Mouse (Mus musculus) liver, adult 2 months (tissue): ENCODE measurements at regions not wholly inside any gene's neighbourhood (a gene's known extent, or its start where the extent isn't known, plus 50 kb on each side); places are given as distances from the start of the nearest gene placed in this dataset.

Source experiments
- DNase-seq: peaks from one replicate; pipeline ENCODE4 v3.0.0-alpha.2; 2011; ENCODE audit warnings: low read depth, low spot score; ENCODE audit errors: extremely low read depth
- H3K27ac ChIP-seq: fragments of 200-500 bp; replicated peaks from 2 replicates; pipeline ENCODE4 v1.5.1; 2012; ENCODE audit warnings: low read depth, mild to moderate bottlenecking, control low read depth, inconsistent platforms, low read length; ENCODE audit not compliant: insufficient read depth
- H3K27me3 ChIP-seq: fragments of 200-500 bp; 2 replicates; pipeline ENCODE4 v1.6.1; 2012; ENCODE audit warnings: mild to moderate bottlenecking, moderate library complexity, low read length, inconsistent platforms; ENCODE audit not compliant: control insufficient read depth, insufficient read depth
- H3K36me3 ChIP-seq: fragments of 200-500 bp; 2 replicates; pipeline ENCODE4 v1.6.1; 2012; ENCODE audit warnings: low read length, inconsistent platforms; ENCODE audit not compliant: control insufficient read depth, insufficient read depth
- H3K4me1 ChIP-seq: fragments of 200-500 bp; 2 replicates; pipeline ENCODE4 v1.6.1; 2011; ENCODE audit warnings: low read length; ENCODE audit not compliant: control insufficient read depth, insufficient read depth
- H3K4me3 ChIP-seq: fragments of 200-500 bp; 2 replicates; pipeline ENCODE4 v1.5.1; 2011; ENCODE audit warnings: low read depth, mild to moderate bottlenecking, control low read depth, low read length, moderate library complexity; ENCODE audit not compliant: insufficient read depth
- H3K79me2 ChIP-seq: fragments of 200-500 bp; 2 replicates; pipeline ENCODE4 v1.6.1; 2012; ENCODE audit warnings: inconsistent platforms, mild to moderate bottlenecking, low read length, moderate library complexity; ENCODE audit not compliant: control insufficient read depth, insufficient read depth
- H3K9ac ChIP-seq: fragments of 200-500 bp; 2 replicates; pipeline ENCODE4 v1.6.1; 2012; ENCODE audit warnings: low read depth, mild to moderate bottlenecking, control low read depth, inconsistent platforms, low read length
- CTCF ChIP-seq: fragments of 200-500 bp; IDR thresholded peaks from 2 replicates; pipeline ENCODE4 v1.5.1; 2011; ENCODE audit warnings: low read depth, low read length, control low read depth
- POLR2A ChIP-seq: fragments of 200-500 bp; IDR thresholded peaks from 2 replicates; pipeline ENCODE4 v1.6.1; 2011; ENCODE audit warnings: low read length, control low read depth; ENCODE audit not compliant: insufficient read depth; ENCODE audit errors: extremely low read depth
- WGBS: fragments of 180-500 bp; shearing (Covaris S2); methylation state at CpG from one replicate; pipeline ENCODE4 v1.1.7; 2018; 5-methylcytosine and 5-hydroxymethylcytosine counted together

GRCm38 (mm10) chr9:85458356-85458755 lies 131.2 kb upstream of the Tent5a start:
- DNase-seq: no peak
- no peak overlapping the region for H3K9ac ChIP-seq

DNA sequence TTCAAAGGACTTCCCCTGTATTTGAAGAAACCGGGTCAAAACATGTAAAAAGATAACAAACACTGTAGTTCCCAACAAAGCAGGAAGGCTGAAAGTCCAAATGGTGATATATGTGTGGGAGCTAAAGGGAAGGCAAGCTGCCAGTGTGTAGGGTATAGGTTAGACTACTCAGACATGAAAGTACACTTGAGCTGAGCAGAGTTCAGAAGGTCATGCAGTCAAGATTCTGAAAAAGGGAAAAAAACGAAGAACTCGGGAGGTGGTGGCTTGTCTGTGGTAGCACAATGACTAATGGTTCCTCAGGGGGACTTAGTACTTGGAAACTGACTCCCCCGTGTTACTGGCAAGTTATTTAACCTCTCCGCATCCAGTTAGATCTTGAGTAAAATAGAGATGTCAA lies 130.3 kb upstream of the Tent5a start:
- H3K27ac ChIP-seq: no peak overlapping the region
- no peaks in the 10 kb centered on the region for H3K36me3 ChIP-seq
- DNase-seq: no peak
- H3K4me3 ChIP-seq: no peak overlapping the region
- H3K4me1 ChIP-seq: no peaks in the 10 kb centered on the region
- H3K79me2 ChIP-seq: no peaks in the 10 kb centered on the region
- 70% methylated on average over 5 of the region's 5 CpGs for WGBS
- no peak overlapping the region for H3K9ac ChIP-seq
- TF ChIP-seq CTCF (no peak), POLR2A (no peak)
- H3K27me3 ChIP-seq: no peaks in the 10 kb centered on the region

More at GRCm38 (mm10) chr9:85458356-85458755, 131.2 kb upstream of the Tent5a start:
- Histone ChIP-seq H3K27ac (no peak overlapping the region), H3K79me2 (no peaks in the 10 kb centered on the region), H3K4me1 (no peaks in the 10 kb centered on the region), H3K27me3 (no peaks in the 10 kb centered on the region), H3K36me3 (no peaks in the 10 kb centered on the region), H3K4me3 (no peak overlapping the region)
- WGBS: 79% methylated on average over 2 of the region's 2 CpGs
- no peak for TF ChIP-seq CTCF
- no peak for TF ChIP-seq POLR2A

- 88% methylated on average over 4 of the region's 4 CpGs for WGBS
- H3K27me3 ChIP-seq: no peaks in the 10 kb centered on the region
- H3K36me3 ChIP-seq: no peaks in the 10 kb centered on the region
- H3K27ac ChIP-seq: no peak overlapping the region
- no peak for DNase-seq
- no peaks in the 10 kb centered on the region for H3K4me1 ChIP-seq
- no peak overlapping the region for H3K4me3 ChIP-seq
- no peak for TF ChIP-seq POLR2A
- TF ChIP-seq CTCF: no peak
- no peak overlapping the region for H3K9ac ChIP-seq
- no peaks in the 10 kb centered on the region for H3K79me2 ChIP-seq
Observed at GRCm38 (mm10) chr9:85455382-85455781, 128.2 kb upstream of the Tent5a start.

- DNase-seq: no peak
- Histone ChIP-seq H3K79me2 (no peaks in the 10 kb centered on the region), H3K4me1 (no peaks in the 10 kb centered on the region), H3K27me3 (no peaks in the 10 kb centered on the region), H3K27ac (no peak overlapping the region), H3K36me3 (no peaks in the 10 kb centered on the region), H3K9ac (no peak overlapping the region), H3K4me3 (no peak overlapping the region)
- WGBS: 83% methylated on average over 8 of the region's 8 CpGs
- TF ChIP-seq CTCF (no peak), POLR2A (no peak)
Observed at GRCm38 (mm10) chr9:85452196-85452857, 125.2 kb upstream of the Tent5a start.

DNA sequence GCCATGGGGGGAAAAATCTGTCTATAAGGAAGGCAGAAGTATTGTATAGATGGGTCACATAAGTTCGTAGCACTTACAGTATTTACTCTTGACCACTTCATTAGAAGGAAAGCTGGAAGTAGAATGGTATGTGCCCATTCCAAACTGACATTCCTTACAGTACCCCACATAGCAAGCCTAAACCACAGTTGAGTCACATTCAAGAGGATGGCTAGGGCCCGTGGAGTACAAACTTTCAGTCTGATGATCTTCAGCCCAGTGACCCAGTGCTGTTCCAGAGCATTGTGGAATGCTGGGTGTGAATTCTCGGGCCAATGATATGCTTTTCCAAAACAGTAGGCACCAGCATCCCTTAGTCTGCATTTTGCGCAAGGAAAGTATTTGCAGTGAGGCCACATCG lies 124.2 kb upstream of the Tent5a start:
- no peaks in the 10 kb centered on the region for H3K27me3 ChIP-seq
- no peaks in the 10 kb centered on the region for H3K4me1 ChIP-seq
- DNase-seq: no peak
- H3K27ac ChIP-seq: no peak overlapping the region
- 83% methylated on average over 5 of the region's 5 CpGs for WGBS
- TF ChIP-seq CTCF (no peak), POLR2A (no peak)
- no peak overlapping the region for H3K4me3 ChIP-seq
- no peaks in the 10 kb centered on the region for H3K79me2 ChIP-seq
- no peak overlapping the region for H3K9ac ChIP-seq
- H3K36me3 ChIP-seq: no peaks in the 10 kb centered on the region

- Histone ChIP-seq H3K9ac (no peak overlapping the region), H3K4me1 (no peaks in the 10 kb centered on the region), H3K79me2 (no peaks in the 10 kb centered on the region), H3K27ac (no peak overlapping the region), H3K27me3 (no peaks in the 10 kb centered on the region), H3K4me3 (no peak overlapping the region), H3K36me3 (no peaks in the 10 kb centered on the region)
- TF ChIP-seq CTCF (no peak), POLR2A (no peak)
- no peak for DNase-seq
Observed at GRCm38 (mm10) chr9:85450877-85451276, 123.7 kb upstream of the Tent5a start.
